Mouse (Mus musculus) left cerebral cortex, postnatal 36 days (tissue): ENCODE data around the gene Tuba3a. TPM values are rescaled to one million over a fixed set of nuclear protein-coding genes. Genes with fewer than 3 reads are reported as not detected.
A peak's percentile ranks its signal among the peaks of the same experiment; 100 is the strongest.
"Not testable (repeated sequence)": the region's sequence is repeated elsewhere in the genome, so short reads cannot be mapped to it uniquely, and the experiment has no call there.

ENCODE experiments used
- DNase-seq, 2 experiments: peaks; one replicate each; pipeline ENCODE4 v3.0.0; 2021 to 2022; ENCODE audit warnings: low spot score in 2 of 2, mixed read lengths in 1 of 2
- intact Hi-C: fragments of 180-260 bp; cut with DNase I; formaldehyde crosslinking; loops from one replicate; pipeline ENCODE4 v1.15.1; 2025
- total RNA-seq, 2 experiments: library from RNA; stranded (reverse); gene quantifications; 2 replicates each; pipeline ENCODE4 v1.2.3; 2021

Tuba3a gene
- total RNA-seq, 2 experiments from 2014 or later: not detected

DNA sequence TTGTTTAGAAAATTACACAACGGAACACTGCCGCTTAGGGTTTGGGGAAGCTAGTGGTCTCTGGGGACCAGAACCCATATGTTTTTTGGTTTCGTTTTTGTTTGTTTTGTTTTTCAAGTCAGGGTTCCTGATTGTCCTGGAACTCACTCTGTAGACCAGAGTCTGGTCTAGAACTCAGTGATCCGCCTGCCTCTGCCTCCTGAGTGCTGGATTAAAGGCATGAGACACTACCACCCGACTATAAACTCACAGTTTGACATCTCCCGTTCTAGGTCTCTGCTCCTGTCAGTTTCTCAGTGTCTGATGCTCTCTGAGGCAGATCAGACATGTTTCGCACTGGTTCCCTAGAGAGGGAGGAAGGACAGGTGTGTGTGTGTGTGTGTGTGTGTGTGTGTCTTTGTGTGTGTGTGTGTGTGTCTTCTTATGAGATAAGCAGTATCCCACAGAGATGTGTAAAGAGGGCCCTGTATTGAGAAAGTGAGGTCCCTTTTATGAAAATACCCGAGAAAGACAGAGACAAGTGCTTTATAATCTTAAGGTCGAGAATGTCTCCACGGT lies 13.5 kb downstream of the Tuba3a start:
- DNase-seq: no peak
- intact Hi-C loops: loop anchor here (5.0 kb wide), 1 partner anchor 125 kb away; the partner anchor contains the start of gene Iffo1

DNA sequence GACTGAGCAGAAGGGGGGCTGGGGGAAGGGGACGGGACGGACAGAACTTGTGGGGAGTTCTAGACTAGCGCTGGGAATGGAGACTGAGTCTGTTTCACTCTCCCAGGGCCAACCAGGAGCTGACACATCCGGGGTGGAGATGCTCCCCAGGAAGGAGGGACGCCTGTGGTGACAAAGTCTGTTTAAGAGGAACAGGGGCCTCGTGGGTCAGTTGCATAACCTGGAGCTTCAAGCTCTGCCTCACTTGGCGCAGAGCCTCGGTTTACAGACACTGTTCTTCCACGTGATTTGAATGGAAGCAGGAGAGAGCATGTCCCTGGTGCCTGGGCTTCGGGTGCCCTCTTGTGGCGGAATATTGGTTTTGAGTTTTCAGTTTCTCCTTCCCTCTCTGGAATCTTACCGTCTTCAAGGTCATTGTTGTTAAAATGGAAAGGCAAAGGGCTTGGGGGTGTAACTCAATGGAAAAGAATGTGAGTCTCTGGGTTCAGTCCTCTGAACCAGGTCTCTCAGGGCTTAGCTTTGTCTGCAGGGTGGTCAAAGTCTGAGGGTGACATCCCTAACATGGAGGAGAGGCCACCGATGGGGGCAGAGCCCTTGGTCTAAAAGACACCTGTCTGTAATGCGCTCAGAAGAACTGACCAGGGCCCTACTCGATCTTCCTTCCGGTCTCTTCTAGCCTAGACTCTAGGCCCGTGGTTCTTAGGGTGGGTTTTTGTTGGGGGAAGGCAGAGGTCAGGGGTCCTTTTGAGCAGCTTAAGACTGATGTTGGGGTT lies 14.2 kb downstream of the Tuba3a start:
- intact Hi-C loops: loop anchor here (1.0 to 5.0 kb wide), 3 partner anchors 55 to 124 kb away; partner anchors contain the start of gene Iffo1
- peak; percentile 85 to 93 for DNase-seq

DNA sequence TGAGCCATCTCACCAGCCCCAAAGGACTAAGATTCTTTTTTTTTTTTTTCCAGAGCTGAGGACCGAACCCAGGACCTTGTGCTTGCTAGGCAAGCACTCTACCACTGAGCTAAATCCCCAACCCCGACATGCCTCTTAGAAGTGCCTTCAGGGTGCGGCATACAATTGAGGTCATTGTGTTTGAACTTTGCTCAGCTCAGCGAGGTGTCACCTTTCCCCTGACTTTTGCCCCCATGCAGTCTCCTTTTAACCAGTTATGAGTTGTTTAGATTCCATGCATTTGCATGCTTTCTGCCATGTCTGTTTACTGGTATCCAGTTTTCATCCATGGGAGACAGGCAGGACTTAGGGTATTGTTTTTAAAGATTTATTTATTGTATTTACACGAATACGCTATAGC lies 17.0 kb downstream of the Tuba3a start:
- no peak for DNase-seq
- intact Hi-C loops: no loop called here

DNA sequence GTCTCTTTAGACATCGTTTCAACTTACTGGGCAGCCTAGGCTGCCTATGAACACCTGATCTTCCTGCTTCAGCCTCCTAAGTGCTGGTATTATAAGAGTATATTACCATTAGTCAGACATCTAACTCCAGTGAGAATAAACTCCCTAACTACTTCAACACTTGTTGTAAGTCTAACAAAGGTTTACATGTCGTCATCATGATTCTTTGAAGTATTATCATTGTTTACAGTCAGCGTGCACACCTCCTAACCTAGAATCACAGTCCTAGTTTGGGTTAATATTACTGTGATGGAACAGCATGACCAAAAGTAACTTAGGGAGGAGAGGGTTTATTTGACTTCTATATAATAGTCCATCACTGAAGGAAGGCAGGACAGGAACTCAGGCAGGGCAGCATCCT lies 18.4 kb downstream of the Tuba3a start:
- intact Hi-C loops: no loop called here
- DNase-seq: no peak

DNA sequence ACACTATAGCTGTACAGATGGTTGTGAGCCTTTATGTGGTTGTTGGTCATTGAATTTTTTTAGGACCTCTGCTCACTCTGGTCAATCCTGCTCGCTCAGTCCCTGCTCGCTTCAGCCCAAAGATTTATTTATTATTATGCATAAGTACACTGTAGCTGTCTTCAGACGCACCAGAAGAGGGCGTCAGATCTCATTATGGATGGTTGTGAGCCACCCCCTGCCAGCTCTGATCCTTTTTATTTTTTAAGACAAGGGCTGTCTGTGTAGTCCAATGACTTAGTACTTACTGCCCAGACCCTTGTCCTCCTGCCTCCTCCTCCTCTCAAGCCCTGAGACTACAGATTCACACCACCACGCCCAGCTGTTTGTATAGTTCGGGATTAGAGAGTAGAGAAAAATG lies 19.2 kb downstream of the Tuba3a start:
- intact Hi-C loops, DNase-seq: not testable (repeated sequence)

DNA sequence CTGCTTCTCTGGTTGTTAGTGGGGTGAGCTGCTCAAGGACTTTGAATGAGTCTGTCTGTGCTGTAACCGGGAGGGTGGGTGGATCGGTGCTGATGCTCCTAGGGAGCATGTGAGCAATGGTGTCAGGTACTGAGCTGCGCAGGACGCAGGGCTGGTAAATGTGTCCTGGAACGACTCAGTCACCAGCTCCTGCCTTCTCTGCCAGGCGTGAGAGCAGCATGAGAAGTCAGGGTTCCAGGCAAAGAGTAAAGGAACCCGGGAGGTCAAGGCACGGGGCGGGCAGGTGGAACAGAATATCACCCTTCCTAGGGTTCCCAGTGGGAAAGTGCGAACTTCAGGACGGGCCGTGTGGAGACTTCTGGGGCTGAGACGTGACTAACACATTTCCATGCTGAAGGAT lies 19.8 kb downstream of the Tuba3a start:
- no peak for DNase-seq
- intact Hi-C loops: no loop called here

DNA sequence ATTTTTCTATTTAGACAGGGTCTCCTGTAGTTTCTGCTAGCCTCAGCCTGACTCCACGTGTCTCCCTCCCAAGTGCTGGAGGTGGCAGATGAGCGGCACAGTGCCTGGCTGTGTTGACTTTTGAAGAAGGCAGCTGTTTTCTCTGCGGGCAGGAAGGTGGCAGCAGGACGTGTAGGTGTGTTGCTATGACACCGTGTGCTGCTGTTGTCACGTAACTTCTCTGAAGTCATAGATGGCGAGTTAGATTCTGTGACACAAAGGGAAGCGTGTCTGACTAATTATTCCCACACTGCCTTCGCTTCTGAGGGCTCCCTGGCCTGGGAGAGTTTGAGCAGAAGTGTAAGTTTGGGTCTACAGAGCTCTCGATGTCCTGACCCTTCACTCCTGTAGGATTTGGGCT lies 20.6 kb downstream of the Tuba3a start:
- intact Hi-C loops: no loop called here
- DNase-seq: peak; percentile 19 to 32

DNA sequence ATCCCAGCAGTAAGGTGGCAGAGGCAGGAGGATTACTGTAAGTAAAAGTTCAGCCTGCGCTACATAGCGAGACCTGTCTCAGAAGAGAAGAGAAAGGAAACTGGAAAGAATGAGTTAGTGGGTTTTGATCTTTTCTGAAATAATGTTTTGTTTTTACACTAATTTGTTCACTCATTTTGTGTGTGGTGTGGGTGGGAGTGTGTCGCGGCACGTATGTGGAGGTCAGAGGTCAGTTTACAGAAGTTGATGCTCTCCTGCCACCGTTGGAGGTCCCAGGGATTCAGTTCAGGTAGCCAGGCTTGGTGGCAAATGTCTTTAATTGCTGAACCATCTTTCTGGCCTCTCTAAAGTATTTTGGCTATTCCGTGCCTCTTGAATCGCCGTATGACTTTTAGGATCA lies 21.6 kb downstream of the Tuba3a start:
- no peak for DNase-seq
- intact Hi-C loops: no loop called here

DNA sequence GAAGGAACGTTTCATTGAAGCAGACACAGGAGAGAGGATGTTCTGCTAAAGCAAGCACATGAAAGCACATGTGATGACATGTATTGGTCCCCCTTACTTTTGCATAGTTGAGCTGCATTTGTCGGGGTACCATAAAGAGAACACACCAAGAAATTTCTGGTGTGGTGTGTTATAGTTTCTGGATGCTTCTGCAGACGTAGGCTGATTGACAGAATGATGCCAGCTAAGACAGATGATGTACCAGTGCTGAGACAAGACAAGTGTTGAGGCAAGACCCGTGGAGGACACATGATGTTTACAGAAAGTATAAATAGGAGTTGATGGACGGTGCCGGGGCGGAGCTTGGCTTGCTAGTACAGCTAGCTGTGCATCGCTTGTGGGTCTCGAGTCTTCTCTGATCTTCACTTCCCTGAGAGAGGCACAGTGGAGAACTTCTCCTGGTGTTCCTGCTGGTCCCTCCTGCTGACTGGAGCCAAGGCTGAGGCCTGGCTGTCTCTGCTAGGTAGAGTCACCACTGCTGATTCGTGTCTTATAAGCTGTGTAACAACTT lies 25.8 kb downstream of the Tuba3a start:
- intact Hi-C loops: no loop called here
- no peak for DNase-seq

DNA sequence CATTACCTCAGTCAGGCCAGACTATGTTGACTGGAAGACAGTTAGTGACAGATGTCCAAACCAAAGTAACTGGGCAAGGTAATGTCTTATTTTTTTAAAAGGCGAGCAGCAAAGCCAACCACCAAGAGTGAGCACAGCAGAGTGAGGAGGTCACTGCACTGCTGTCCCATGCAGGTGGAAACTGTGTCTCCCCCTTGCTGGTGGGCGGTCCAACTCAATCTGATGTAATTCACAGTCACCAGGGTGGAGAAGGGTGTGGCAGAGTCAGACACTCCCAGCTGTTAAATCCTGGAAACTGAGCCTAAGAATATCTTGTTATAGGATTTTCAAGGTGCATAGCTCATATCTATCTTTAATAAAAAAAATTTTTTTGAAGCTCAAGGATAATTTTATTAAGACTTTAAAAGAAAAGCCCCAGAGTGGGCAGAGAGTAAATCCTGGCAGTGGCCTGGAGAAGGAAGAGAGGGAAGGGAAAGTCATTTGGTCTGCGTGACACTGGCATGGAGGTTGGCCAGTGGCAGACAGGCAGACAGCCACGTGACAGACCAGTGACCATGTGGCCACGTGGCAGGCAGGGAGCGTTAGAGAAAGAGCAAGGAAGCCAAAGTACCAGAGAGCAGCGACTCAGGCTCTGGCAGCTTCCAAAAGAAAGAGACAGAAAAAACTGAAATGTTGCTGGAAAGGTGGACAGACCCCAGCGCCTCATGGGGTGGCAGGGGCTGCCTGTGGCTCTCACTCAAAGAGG lies 29.4 kb downstream of the Tuba3a start:
- intact Hi-C loops: no loop called here
- no peak for DNase-seq

DNA sequence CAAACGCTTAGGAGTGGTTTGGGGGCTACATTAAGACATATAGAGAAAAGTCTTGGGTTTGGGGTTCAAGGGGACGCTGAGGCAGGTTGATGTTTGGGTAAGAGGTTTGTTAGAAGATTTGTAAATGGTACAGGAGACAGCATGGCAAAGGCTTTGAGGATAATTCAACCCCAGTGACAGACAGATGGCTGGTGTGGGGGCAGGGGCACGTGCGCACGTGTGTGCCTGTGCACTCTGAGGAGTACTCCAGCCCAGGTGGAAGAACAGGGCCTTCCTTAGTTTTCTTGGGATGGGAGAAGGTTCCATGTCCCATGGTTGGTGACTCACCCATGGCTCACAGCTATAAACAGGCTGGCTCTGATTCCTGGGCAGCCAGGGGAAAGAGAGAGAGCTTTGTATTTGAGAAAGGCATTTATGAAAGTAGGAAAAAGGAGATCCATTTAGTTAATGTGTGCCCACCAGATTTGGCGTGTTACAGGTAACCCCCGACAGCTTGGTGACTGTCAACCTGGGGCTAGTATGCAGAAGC lies 30.3 kb downstream of the Tuba3a start:
- intact Hi-C loops: no loop called here
- no peak for DNase-seq

DNA sequence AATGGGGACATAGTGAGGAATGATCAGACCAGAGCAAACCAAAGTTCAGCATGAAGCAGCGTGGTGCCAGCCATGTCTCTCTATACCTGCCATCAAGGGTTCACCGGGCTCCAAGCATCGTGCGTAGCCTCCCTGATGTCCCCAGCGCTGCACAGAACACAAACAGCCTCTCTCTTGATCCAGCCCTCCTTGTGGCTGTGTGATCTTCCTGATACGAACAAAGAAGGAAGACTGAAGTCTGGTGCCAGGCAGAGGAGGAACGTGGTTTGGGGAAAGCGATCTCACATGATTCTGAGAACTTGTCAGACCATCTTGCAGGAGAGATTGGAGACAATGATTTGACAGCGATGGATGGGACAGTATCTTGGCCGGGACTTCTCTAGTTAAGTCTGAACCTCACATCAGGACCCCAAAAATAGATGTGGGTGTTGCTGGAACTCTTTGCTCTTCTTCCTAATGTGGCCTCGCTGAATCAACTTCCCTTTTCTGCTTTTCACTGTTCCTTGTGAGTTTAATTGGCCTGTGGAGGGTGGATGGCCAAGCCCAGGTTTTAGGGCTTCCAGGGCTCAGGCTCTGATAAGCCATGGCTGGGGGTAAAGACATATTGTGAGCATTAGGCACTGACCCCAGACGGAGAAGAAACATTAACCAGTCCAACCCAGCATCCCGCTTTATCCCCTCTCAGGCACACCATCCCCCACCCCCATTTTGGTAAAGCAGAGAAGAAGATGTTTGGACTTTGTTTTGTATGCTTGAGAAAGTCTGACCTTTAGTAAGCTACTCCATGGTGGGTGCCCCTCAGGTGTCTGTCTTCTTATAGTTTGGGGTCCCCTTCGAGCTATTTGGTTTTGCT lies 31.8 kb downstream of the Tuba3a start:
- intact Hi-C loops: no loop called here
- no peak for DNase-seq

DNA sequence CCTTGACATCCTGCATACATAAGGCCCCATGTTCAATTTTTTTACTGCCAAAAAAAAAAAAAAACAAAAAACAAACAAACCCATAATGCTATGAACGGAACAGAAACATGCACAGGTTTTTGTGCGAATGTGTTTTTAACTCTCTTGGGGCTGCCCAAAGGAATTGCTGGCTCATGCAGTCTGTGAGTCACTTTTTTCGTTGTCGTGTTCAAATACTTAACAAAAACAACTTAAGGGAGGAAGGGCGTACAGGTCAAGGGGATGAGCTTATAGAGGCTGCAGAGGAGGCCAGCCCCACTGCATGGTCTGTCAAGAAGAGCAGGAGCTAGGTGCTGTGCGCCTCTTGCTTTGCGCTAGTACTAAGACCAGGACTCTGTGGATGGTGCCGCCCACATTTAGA lies 33.1 kb downstream of the Tuba3a start:
- no peak for DNase-seq
- intact Hi-C loops: no loop called here

DNA sequence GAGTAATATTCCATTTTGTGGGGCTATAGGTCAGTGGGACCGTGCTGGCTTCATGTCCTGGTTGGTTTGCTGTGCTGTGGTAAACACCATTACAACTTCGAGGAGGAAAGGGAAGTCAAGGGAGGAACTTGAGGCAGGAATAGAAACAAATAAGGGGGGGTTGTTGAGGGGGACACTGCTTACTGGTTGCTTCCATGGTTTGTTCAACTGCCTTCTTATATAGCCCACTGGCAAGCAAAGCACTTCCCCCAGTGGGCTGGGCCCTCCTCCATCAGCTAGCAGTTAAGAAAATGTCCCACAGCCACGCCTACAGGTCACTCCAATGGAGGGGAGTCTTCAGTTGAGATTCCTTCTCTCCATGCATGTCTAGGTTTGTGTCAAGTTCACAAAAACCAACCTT lies 33.6 kb downstream of the Tuba3a start:
- DNase-seq: no peak
- intact Hi-C loops: no loop called here

DNA sequence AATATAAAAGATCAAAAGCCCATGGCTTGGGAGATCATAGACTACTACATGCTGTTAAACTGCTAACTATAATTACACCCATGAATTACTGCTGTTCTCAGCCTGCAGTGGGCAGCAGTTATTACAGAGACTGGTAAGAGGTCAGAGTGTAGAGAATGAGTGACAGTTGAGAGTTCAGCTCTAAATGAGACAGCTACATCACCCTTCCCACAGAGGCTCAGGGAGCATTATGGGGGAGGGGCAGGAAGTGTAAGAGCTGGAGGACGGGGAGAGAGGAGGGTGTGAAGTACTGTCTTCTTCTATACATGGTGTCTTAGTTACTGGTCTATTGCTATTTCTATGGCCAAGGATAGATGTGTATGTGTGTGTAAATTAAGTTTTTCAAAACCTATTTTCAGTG lies 41.3 kb downstream of the Tuba3a start:
- no peak for DNase-seq
- intact Hi-C loops: no loop called here

DNA sequence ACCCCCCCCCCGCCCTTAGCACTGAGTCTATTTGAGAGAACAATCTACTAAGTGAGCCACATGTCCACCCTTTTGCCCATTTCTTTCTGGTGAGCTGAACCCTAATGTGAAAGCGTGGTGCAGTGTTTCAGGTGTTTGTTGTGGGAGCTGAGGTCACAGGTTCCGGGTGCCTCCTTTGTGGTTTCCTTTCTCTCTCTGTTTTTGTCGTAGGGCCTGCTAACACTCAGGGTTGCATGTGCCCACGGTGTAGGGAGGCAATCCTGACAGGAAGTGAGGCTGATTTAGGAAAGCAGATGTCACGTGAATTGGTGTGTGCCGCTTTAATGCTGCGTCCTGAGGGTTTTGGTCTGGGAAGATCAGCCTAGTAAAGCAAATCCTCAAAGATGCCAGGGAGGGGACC lies 44.3 kb downstream of the Tuba3a start:
- intact Hi-C loops: no loop called here
- DNase-seq: no peak

DNA sequence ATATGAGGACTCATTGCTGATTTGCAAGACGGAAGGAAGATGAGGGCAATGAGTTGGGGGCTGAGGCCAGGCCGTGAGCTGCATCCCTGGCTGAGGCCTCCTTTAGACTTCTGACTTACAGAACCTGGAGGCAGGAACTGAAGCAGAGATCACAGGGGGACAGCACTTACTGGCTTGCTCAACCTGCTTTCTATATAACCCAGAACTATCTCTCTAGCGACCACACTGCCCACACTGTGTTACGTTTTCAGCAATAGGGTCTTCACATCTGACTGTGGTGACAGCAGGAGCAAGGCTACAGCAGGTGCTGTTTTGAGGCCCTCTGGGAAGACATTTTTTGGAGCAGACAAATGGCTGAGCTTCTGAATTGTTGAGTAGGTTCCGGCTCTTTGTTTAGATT lies 45.2 kb downstream of the Tuba3a start:
- intact Hi-C loops: no loop called here
- DNase-seq: no peak

DNA sequence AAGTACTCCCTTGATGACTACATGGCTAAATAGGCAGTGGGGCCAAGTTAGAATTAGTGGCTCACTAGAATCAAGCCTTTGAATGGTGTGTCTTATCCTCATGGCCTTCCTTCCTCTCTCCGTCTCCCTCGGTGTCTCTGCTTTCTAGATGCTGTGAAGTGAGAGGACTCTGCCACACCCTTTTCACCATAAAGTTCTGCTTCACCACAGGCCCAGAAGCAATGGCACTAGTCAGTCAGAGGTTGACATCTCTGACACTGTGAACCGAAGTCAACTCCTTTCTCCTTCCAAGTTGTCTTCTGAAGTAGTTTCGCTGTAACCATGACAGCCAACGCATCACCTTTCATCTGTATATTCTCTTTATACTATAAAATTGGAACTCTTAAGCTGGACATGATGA lies 46.3 kb downstream of the Tuba3a start:
- intact Hi-C loops: no loop called here
- no peak for DNase-seq

DNA sequence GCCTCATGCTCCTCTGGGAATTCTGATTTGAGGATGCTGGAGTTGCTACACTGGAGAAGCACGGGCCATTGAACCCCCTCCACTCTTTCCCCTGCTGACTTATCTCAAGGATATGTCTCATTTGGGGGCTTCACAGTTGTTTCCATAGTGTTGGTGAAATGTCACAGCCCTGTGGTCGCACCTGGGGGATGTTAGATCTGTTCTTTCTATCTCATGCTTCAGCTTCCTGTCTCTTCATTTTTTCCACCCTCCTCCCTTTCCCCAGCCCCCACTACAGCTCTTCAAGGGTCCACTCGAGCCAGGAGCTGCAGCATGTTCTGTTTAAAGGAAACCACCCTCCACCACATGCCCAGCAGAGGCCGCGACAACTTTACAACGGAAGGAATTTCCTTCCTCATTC lies 47.4 kb downstream of the Tuba3a start:
- intact Hi-C loops: no loop called here
- DNase-seq: no peak
